Mouse (Mus musculus) CD4-positive, CD25-positive, alpha-beta regulatory T cell, adult 9 weeks (primary cell): Measurements from ENCODE around the gene Myo1g. TPM values are rescaled to one million over a fixed set of nuclear protein-coding genes. Genes with fewer than 3 reads are reported as not detected.

ENCODE experiments used
- polyA plus RNA-seq: library from polyadenylated mRNA; unstranded; fragments of 100-300 nt; shearing (Covaris generic); gene quantifications from one replicate; pipeline ENCODE4 v1.2.1, GENCODE M21; 2017

The Myo1g gene
- 194 TPM for polyA plus RNA-seq

GRCm38 (mm10) chr11:6520507-6521173 is at the start of gene Myo1g:
TSS of gene Myo1g (minus strand) at chr11:6520965.

GRCm38 (mm10) chr11:6546205-6547013 is 25.6 kb upstream of the Myo1g start, which contains the start of gene Ccm2:
TSS of gene Ccm2 (plus strand) at chr11:6546887.

DNA sequence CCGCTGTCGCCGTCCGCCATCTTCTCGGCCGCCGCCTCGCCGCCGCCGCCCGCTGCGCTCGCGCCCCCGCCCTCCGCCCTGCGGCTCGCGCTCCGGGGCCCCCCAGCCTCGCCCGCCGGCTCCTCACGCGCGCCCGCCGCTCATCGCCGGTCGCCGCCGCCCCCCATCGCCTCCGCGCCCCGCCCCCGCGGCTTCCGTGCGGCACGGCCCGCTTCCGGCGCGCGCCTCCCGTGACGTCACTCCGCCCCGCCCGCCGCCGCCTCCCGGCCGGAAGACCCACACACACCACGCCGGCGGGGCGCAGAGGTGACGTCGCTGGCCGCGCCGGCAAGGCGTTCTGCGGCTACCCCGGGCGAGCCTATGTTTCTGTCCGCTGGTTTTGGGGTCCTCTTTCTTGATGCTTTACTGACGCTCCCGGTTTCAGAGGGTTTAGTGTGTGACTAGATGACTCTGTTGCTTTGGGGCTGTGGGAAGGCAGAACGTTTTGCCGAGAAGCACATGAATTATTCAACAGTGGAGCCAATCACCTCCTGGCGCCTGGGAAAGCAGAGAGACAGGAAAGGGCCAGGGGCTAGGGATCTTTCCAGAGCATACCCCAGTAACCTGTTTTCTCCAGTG is 44.8 kb downstream of the Myo1g start, which contains the start of gene Purb:
Gene Purb, minus strand, starts transcription at position 51 of the 618 bp plus-strand sequence.

Other genes starting within 250 kb of the Myo1g start
- gene Tmed4, start 246.1 kb downstream of the Myo1g start, polyA plus RNA-seq: 86.2 TPM
- gene Ogdh, start 229.3 kb downstream of the Myo1g start, polyA plus RNA-seq: 225 TPM
- 27.3 TPM for gene Zmiz2, start 131.9 kb downstream of the Myo1g start, polyA plus RNA-seq
- 5,075 TPM for gene Ppia, start 105.5 kb downstream of the Myo1g start, polyA plus RNA-seq
- gene H2afv, start 76.5 kb downstream of the Myo1g start, polyA plus RNA-seq: 118 TPM
- gene Purb, start 45.0 kb downstream of the Myo1g start, polyA plus RNA-seq: 8.4 TPM
- 377 TPM for gene Ccm2, start 25.9 kb upstream of the Myo1g start, polyA plus RNA-seq
- 1.6 TPM for gene Nacad, start 85.1 kb upstream of the Myo1g start, polyA plus RNA-seq
- 15.7 TPM for gene Tbrg4, start 105.1 kb upstream of the Myo1g start, polyA plus RNA-seq
- not detected for gene Wap, start 117.7 kb upstream of the Myo1g start, polyA plus RNA-seq
- 11.7 TPM for gene Ramp3, start 137.6 kb upstream of the Myo1g start, polyA plus RNA-seq